Mouse (Mus musculus): ENCODE results near the gene Glb1.

The Glb1 gene

DNA sequence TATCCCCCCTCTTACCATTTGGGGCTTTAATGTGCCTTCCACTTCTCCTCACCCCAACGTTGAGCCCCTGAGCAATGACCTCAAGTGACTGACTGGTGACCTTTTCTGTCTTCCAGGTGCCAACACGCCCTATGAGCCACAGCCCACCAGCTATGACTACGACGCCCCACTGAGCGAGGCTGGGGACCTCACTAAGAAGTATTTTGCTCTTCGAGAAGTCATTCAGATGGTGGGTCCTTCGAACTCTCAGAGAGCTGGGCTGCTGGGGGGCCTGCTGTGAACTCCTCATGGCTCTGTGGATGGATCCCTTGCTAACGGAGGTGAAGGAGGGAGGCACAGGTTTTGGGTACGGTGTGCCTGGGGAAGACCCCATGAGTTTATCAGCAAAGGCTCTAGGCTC, 42.0 kb downstream of the Glb1 start:
- no peak for DNase-seq (ENCODE audit: low spot score)

DNA sequence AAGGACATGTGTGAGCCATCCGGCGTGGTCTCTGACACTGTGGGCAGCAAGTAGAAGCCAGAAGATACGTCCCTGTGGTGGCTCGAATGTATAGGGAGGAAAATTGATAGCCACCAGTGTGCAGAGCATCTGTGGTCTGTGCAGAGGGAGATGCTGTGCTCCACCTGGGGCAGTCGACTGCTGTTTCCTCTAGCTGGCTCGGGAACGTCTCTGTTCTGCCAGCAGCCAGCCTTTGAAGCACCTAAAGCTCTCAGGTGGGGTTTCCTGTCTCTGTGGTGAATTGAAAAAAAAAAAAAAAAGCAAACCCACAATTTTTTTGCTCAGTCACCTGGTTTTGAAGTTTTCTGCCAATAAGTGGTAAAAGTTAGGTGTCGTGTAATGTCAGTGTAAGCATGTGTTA, 42.5 kb downstream of the Glb1 start:
- no peak for DNase-seq (ENCODE audit: low spot score)

DNA sequence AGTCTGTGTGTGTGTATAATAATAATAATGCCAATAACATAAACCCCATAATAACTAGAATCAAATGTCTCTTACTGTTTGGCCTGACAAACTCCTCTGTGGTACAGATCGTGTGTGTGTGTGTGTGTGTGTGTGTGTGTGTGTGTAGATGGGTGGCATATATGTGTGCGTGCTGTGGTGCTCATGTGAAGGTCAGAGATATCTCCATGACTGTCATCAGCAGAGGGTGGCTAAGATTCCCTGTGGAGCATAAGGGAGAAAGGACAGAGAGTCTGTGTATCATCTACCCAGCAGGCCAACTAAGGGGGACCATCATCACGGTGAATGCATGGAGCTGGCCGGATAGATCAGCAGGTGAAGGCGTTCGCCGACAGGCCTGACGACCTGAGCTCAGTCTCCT, 46.0 kb downstream of the Glb1 start:
- no peak for DNase-seq (ENCODE audit: low spot score)

DNA sequence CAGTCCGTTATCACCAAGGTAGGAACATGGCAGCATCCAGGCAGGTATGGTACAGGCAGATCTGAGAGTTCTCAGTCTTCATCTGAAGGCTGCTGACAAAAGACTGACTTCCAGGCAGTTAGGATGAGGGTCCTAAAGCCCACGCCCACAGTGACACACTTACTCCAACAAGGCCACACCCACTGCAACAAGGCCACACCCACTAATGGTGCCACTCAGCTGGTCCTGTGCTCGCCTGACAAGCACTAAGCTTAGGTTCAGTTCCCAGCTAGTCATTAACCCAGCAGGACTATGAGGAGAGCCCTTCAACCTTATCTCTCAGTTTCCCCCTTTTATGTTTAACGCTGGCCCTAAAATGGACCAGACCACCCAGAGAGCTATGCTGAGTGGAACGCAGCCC, 47.8 kb downstream of the Glb1 start:
- no peak for DNase-seq (ENCODE audit: low spot score)

DNA sequence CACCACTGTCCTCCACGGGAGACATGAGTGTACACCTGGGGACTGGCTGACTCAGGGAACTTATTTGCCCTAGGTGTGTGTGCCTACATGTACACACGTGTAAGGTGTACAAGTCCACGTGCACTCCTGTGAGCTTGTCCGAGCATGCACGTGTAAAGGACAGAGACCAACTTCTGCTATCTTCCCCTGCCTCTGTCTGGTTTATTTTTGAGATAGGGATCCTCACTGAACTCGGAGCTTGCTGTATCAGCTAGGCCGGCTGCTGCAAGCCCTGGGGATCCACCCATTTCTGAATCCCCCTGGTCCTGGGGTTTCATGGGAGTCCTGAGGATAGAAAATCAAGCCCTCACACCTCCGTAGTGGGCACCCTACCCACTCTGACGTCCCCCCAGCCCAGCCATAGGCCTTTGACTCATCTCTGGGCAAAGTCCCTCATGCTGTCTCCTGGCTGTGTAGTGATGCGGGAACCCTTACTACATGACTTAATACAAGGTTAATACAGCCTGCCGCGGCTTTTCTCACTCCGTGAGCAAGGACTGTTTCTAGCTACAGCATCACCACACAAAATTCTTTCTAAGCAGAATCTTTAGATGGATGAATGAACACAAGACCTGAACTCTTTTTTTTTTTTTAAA, 48.4 kb downstream of the Glb1 start:
- DNase-seq (ENCODE audit: low spot score), result no peak

DNA sequence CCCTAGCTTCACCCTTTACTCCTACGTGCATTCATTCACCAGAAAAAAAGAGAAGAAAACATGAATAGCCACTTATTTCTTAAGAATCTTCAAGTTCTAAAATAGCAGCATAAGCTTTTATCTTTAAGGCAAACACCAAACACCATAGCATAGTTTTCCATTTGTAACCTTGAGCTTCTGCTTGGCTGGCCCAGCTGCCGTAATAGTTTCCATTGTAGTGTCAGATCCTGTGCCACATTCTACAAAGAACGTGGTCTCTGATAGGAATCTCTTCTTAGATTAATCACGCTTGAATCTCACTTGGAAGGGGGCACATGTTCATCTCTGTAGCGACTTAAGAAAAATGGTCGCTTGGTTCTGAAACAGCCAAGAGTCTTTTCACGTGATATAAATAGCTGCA, 50.7 kb downstream of the Glb1 start:
- no peak for DNase-seq (ENCODE audit: low spot score)

DNA sequence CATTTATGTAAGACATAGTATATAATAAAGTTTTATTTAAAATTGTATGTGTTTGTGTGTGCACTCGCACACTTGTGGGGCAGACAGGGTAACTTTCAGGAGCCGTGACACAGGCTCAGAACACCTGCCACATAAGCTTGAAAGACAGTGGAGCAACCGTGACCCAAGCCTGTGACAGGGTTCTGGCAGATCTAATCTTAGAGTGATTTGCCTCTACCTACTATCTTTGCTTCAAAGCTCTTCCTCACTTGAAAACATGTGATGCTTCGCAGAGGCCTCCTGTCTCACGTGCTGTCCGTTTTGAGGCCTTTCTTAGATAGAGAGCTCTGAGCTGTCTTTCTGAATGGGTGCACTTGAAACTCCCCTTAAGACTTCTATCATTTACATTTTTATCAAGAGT, 51.5 kb downstream of the Glb1 start:
- DNase-seq (ENCODE audit: low spot score), result no peak

DNA sequence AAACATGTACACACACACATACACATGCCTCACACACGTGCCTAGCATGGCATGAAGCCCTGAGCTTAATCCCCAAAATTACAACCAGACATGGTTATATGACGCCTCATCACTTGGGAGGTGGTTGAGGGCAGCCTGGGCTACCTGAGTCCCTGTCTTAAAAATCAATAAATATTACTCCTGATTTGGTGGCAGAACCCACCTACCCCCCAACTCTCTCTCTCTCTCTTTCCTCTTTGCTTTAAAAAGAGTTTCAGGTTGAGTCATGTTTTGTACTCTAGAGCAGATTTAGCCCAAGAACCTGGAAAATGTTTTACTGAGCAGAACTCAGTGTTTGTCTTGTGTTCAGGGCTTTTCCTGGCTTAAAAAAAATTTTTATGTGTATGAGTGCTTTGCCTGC, 54.5 kb downstream of the Glb1 start:
- no peak for DNase-seq (ENCODE audit: low spot score)

DNA sequence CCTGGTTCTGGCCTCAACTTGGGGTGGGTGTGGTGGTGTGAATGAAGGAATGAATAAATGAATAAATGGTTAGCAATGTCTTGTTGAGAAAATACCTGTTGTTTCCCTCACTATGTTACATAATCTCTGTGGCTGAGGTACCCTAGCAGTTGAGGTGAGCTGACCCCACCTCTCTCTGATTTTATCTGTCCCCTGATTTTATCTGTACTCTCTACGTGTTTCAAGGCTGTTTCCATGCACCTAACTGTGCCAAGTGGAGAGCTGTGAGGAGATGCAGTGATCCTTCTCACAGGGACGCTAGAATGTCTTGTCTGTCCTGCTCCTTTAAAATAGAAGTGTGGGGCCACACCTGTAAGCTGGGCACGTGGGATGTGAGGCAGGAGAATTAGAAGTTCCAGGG, 57.6 kb downstream of the Glb1 start:
- DNase-seq (ENCODE audit: low spot score), result no peak

DNA sequence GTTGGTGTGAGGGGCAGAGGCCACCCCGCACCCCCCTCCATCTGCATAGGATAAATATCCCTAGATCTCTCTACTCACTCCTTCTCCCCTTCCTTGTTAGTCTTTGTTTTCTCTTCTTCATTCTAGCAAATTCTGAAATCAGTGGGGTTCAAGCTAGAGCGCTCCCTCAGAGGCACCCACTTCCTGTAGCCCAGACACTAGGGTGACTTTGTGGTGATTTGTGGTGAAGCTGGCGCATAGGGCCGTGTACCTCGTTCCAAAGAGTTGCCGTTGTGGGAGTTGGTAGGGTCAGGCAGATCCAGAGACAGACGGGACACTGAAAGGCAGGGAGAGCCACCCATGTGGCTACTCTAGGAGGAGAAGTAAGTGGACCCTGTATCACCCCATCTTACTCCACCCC, 61.7 kb downstream of the Glb1 start:
- DNase-seq (ENCODE audit: low spot score), result no peak

DNA sequence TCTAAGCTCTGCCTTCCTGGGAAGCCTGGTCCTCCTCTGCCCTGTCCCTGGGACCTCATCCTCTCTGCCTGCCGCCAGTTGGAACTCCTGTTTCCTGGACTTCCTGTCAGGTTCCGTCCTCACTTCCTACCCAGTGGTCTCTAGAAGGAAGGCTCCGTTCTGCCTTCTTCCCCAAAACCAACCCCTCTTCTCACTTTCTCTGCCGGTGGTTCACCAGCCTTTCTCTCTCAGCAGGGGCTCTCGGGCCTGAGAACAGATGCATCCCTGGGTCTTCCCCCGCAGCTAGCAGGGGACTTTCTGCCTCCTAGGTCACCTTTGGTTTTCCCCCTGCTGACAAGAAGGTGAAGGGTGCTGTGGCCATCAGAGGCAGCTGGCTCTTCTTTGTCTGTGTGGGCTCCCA, 64.6 kb downstream of the Glb1 start:
- no peak for DNase-seq (ENCODE audit: low spot score)

DNA sequence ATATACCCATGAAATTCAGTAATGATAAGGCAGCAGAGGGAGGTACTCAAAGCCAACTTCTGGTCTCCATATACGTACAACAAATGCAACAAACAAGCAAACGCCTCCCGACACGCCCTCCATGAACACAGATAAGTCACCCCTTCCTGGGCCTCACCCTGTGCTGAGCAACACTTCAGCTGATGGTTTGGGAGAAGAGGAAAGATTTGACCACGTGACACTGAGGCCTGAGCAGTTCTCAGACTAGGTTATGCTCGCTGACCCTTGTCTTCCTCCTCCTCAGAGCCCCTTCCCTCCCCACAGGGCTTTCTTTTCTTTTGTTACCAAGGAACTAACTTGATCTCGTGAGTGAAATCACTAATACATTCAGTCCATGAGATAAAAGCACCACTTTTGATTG, 66.0 kb downstream of the Glb1 start:
- no peak for DNase-seq (ENCODE audit: low spot score)

DNA sequence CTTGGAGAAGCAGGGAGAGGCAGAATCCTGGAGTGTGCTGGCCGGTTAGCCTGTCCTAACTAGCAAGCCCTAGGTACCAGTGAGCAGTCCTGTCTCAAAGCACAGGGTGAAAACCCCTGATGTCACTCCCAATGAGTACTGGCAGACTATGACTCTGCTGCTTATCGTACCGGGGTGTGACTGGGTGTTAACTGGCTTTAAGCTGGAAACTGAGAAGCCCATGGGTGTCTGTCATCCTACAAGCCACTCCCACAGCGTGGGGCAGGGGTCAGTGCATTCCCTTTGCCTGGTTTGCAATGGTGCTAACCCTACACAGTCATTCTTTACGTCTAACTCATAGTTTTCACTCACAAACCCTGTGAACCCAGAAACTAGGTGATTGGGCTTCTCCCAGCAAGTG, 67.3 kb downstream of the Glb1 start:
- DNase-seq (ENCODE audit: low spot score), result no peak

DNA sequence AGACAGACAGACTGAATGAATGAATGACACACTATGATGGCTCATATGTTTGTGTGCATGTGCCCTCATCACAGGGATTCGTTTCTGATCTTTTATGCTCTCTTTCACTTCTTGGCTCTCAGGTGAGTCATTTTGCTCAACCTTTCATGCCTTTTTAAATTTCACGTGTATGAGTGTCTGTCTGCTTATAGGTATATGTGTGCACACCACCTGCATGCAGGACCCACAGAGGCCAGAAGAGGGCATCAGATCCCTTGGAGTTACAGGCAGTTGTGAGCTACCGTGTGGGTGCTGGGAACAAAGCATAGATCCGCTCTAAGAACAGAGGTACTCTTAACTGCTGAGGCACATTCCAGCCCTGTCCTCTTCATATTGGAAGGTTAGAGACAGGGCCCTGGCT, 67.8 kb downstream of the Glb1 start:
- DNase-seq (ENCODE audit: low spot score), result no peak

DNA sequence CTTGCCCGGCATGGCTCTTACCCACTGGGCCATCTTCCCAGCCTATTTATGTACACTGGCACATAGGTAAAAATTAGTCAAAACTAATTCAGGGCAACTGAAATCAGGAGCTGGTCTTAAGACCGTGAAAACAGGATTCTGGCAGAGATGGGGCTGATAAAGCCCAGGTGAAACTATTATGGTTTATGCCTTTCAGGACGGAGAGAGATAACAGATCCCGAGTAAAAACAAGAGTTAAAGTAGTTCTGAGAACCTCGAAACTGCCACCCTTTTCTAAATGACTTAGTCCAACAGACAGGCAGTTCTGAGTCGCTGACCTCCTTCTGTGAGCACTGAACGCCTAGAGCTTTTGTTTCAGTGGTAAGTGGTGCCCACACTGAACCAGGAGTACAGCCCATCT, 71.0 kb downstream of the Glb1 start:
- DNase-seq (ENCODE audit: low spot score), result no peak

DNA sequence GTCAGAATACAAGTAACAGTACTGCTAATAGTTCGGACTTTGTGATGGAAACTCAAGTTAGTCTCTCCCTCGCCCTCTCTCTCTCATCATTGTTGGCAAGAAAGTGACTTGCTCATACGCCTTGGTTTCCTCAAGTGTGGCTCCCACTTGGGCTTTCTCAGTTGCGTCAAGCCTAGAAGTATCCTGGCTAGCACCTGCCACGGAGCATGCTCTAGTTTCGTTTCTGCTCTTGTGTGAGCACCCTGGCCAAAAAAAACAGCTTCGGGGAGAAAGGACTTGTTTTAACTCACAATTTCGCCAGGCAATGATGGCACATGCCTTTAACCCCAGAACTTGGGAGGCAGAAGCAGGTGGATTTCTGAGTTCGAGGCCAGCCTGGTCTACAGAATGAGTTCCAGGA, 76.1 kb downstream of the Glb1 start:
- DNase-seq (ENCODE audit: low spot score), result no peak

DNA sequence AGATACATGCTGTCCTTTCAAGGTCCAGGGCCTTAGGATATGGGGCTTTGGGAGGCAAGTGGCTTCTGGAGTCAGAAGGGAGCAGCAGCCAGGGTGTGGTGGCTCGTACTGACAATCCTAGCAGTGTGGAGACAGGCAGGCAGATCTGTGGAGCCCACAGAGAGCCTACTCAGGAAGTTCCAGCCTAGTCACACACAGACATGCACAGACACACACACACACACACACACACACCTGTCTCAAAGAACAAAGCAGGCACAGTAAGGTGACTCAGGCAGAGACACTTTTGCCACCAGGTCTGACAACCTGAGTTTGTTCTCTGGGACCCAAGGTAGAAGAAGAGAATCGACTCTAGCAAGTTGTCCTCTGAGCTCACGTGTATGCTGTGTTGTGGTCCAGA, 80.1 kb downstream of the Glb1 start:
- no peak for DNase-seq (ENCODE audit: low spot score)

DNA sequence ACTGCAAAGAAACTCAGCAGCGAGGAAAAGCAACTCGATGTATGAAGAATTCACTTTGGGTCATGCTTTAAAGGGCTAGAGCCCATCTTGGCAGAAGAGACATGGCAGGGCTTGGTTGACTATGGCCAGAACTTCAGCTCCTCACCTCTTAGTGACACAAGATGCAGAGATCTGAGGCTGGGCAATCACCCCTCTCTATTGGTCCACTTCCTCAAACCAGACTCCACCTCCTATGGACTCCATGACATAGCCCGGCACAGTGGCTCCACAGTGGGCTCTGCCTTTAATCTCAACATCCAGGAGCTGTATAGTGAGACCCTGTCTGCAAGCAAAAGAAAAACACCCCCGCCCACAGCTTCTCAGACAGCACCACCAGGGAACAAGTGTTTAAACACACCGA, 83.9 kb downstream of the Glb1 start:
- DNase-seq (ENCODE audit: low spot score), result no peak

DNA sequence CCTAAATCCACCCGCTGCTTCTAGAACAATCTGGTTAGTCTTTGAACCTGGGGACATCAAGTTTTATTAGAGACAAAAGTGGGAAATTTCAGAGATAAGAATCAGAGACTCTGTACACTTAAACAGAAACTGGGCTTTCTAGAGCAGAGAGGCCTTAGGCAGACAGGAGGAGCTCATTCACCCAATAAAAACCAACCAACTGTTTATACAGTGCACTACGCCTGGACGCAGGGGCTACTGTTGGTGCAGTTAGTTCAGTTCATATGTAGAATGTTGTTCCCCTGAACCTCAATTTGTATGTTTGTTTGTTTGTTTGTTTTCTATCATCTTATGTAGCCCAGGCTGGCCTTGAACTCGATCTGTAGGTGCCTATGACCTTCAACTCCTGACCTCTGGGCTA, 85.9 kb downstream of the Glb1 start:
- DNase-seq (ENCODE audit: low spot score), result no peak

DNA sequence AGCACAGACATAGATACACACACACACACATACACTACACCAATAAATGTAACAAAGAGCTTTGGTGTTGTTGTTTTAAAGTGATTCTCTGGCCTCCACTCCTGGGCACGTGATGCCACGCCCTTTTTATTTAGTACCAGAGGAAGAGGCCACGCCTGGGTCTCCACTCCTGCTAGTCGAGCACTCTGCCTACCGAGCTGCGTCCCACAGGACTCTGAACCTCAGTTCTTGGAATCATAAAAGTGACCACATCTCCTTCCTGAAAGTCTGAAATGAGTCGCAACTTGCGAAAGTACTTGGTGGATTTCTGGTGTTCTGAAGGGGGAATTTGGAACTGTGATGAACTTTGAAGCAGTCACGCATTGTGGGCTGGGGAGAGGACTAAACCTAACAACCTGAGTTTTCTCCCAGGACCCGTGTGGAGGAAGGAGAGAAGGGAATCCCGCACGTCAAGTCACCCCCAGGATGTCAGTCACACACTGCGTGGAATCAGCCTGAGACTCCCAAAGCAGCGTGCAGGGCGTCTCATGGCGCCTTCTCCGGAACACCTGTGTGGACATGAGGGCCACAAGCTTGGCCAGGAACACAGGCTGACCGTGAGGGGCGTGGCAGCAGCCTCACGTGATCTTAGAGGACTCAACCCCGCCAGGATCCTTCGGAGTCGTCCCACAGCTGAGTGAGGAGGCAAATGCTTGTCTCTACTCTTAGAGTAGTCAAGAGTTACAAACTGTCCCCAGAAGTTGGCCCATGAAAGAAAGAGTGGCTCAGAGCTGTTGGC, 86.8 kb downstream of the Glb1 start:
- no peak for DNase-seq (ENCODE audit: low spot score)

DNA sequence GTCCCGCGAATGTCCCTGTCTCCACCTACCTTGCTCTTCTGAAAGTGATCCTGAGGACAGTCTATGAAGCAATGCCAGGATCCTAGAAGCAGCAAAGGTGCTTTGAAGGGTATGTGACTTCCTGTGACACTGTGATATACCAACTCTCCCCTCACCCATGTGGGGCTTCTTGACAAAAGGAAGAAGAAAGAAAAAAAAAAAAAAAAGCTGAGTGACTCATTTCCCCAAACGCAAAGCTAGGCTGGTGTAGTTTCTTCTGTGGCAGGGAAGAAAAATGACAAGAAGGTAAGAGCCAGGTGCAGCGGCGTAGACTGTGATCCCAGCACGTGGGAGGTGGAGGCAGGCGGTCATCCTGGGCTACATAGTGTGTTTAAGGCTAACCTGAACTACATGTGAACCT, 95.6 kb downstream of the Glb1 start:
- no peak for DNase-seq (ENCODE audit: low spot score)

DNA sequence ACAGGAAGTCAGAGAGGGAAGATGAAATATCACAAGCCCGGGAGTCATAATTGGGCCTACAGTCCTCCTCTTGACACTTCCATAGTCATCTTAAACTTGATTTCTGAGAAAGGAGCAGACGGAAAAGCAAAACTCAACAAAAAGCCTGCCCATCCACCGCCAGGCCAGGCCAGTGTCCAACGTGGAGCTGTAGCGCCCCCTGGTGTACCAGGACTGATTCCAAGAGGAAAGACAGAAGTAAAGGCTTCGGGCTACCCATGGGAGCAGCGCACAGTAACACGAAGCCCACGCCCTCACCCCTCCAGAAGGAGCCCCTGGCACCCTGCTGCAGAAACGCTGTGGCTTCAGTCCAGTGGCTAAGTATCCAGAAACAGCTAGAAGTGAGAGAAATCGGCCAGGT, 97.3 kb downstream of the Glb1 start:
- DNase-seq (ENCODE audit: low spot score), result peak; percentile 92

DNA sequence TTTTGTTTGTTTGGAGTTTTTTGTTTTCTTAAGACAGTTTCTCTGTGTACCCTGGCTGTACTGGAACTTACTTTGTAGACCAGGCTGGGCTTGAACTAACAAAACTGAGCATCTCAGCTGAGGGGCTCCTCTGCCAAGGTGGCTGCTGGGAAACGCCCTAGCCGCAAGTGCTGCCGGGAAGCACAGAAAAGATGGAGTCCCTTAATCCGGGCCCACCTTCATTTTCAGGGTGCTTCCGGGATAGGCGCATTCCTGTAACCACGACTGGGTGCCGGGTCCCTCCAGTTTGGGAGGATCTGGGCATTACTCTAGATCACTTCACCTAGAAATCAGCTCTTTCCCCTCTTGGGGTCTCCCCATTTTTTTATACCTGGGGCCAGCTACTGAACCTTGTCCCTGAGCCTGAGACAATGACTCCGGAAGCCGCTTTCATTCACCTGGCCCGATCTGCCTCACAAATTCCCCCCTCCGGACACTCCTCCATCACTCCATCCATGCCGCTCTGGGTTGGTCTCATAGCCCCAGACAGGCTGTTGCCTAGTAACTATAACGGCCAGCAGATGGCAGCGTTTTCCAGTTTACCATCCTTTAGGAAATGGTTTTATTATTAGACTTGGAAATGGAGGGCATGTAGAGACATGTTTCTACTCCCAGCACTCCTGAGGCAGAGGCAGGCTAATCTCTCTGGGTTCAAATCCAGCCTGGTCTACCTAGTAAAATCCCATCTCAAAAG, 99.1 kb downstream of the Glb1 start:
- peak; percentile 38 for DNase-seq (ENCODE audit: low spot score)

DNA sequence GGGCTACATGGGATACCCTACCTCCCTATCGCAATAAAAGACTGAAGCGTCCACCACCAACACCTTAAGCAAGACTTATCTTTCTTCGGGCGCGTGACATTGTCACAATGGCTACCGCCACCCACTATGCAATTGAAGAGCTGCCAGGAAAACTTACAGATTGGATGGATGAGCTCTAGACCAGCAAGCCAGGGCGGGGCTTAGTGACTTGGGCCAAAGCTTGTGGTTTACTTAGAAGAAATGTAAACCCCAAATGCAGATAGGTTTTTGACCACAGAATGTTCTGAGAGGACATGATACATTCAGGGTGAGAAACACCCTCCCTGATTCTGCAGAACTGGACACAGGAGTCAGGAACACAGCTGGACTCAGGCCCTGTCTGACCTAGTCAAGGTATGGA, 100.2 kb downstream of the Glb1 start:
- DNase-seq (ENCODE audit: low spot score), result no peak

Data from urinary bladder, postnatal 25 days (tissue).